Mouse (Mus musculus) forebrain, embryonic 16.5 days (tissue): Measurements from ENCODE around the gene Pald1. TPM values are rescaled to one million over a fixed set of nuclear protein-coding genes. Genes with fewer than 3 reads are reported as not detected.

Experiments
- ATAC-seq: fragments of 200-750 bp; cut with Nextera tagmentation; 2 replicates; pipeline ENCODE4 v1.8.0; 2017; ENCODE audit warnings: mild to moderate bottlenecking, moderate library complexity
- H3K27ac ChIP-seq: fragments of 300-500 bp; sonication (generic); 2 replicates; pipeline ENCODE4 v1.5.1; 2014; ENCODE audit warnings: low read length, control low read depth
- H3K27me3 ChIP-seq: fragments of 300-500 bp; sonication (generic); replicated peaks from 2 replicates; pipeline ENCODE4 v1.6.1; 2014; ENCODE audit warnings: low read length; ENCODE audit not compliant: control insufficient read depth, insufficient read depth
- H3K36me3 ChIP-seq: fragments of 300-500 bp; sonication (generic); 2 replicates; pipeline ENCODE4 v1.6.1; 2014; ENCODE audit not compliant: control insufficient read depth, insufficient read depth
- H3K4me1 ChIP-seq: fragments of 300-500 bp; sonication (generic); replicated peaks from 2 replicates; pipeline ENCODE4 v1.6.1; 2014; ENCODE audit warnings: low read length; ENCODE audit not compliant: control insufficient read depth, insufficient read depth
- H3K4me2 ChIP-seq: fragments of 300-500 bp; sonication (generic); 2 replicates; pipeline ENCODE4 v1.6.1; 2014; ENCODE audit warnings: mild to moderate bottlenecking, low read length, control low read depth
- H3K4me3 ChIP-seq: fragments of 300-500 bp; sonication (generic); replicated peaks from 2 replicates; pipeline ENCODE4 v1.5.1; 2014; ENCODE audit warnings: mild to moderate bottlenecking, low read length, control low read depth
- H3K9ac ChIP-seq: fragments of 300-500 bp; sonication (generic); replicated peaks from 2 replicates; pipeline ENCODE4 v1.6.1; 2014; ENCODE audit warnings: low read depth, low read length, control low read depth
- H3K9me3 ChIP-seq: fragments of 300-500 bp; sonication (generic); 2 replicates; pipeline ENCODE4 v1.6.1; 2016; ENCODE audit warnings: low read length; ENCODE audit not compliant: control insufficient read depth
- WGBS: fragments of 180-500 bp; shearing (Covaris S2); extraction: QIAGEN DNeasy Blood & Tissue Kit; methylation state at CpG from one replicate; pipeline ENCODE4 v1.1.7; 2014; 5-methylcytosine and 5-hydroxymethylcytosine counted together
- polyA plus RNA-seq: library from polyadenylated mRNA; unstranded; fragments of >200 nt; fragmentation: Nextera tagmentation; extraction: Ambion mirVana; gene quantifications from 2 replicates; pipeline ENCODE4 v1.2.1, GENCODE M21; 2015

Pald1 gene
- polyA plus RNA-seq, 1 experiment from 2014 or later: 17.1 TPM

GRCm38 (mm10) chr10:61422861-61423260 is 39.5 kb upstream of the Pald1 start:
- ATAC-seq: no peak

GRCm38 (mm10) chr10:61420011-61420410 is 36.7 kb upstream of the Pald1 start:
- H3K4me3 ChIP-seq: no peak overlapping the region
- H3K27me3 ChIP-seq: peaks cover 32% of the 10 kb centered on the region
- no peaks in the 10 kb centered on the region for H3K9me3 ChIP-seq
- H3K36me3 ChIP-seq: no peaks in the 10 kb centered on the region
- H3K4me1 ChIP-seq: peaks cover 16% of the 10 kb centered on the region
- 70% methylated on average over 4 of the region's 4 CpGs for WGBS
- ATAC-seq: no peak
- H3K27ac ChIP-seq: no peak overlapping the region
- no peak overlapping the region for H3K9ac ChIP-seq
- no peak overlapping the region for H3K4me2 ChIP-seq

More at GRCm38 (mm10) chr10:61422861-61423260, 39.5 kb upstream of the Pald1 start:
- WGBS: 91% methylated on average over 12 of the region's 12 CpGs
- H3K36me3 ChIP-seq: no peaks in the 10 kb centered on the region
- H3K9me3 ChIP-seq: no peaks in the 10 kb centered on the region
- H3K4me2 ChIP-seq: no peak overlapping the region
- H3K9ac ChIP-seq: no peak overlapping the region
- no peak overlapping the region for H3K27ac ChIP-seq
- H3K4me3 ChIP-seq: no peak overlapping the region
- H3K4me1 ChIP-seq: peaks cover 14% of the 10 kb centered on the region
- peaks cover 25% of the 10 kb centered on the region for H3K27me3 ChIP-seq

DNA sequence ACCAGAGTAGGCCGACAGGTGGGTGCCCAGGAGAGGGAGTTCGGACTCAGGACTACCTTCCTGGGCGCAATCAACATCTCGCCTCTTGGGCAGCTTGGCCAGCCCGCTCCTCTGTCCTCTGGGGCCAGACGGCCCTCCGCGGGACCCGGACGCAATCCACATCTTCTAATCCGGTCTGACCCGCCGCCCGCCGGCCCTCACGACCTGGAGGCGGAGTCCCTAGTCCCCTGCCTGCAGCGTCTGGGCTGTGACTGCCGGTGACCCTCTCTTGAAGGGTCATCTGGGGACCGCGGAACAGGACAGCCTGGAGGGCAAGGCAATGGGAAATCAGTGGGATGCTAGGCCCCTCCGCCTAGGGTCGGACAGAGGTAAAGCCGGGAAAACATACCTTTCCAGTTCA is 35.8 kb upstream of the Pald1 start:
- Histone ChIP-seq H3K4me1 (peaks cover 11% of the 10 kb centered on the region), H3K27me3 (peaks cover 32% of the 10 kb centered on the region), H3K27ac (no peak overlapping the region), H3K36me3 (no peaks in the 10 kb centered on the region), H3K9ac (no peak overlapping the region), H3K9me3 (no peaks in the 10 kb centered on the region), H3K4me2 (no peak overlapping the region), H3K4me3 (no peak overlapping the region)
- no peak for ATAC-seq
- WGBS: 4% methylated on average over 24 of the region's 24 CpGs

GRCm38 (mm10) chr10:61418131-61418900 is 35.0 kb upstream of the Pald1 start:
- Histone ChIP-seq H3K4me3 (peak overlapping the region; percentile 49), H3K36me3 (no peaks in the 10 kb centered on the region), H3K9ac (peak overlapping the region; percentile 59), H3K27me3 (peaks cover 32% of the 10 kb centered on the region), H3K9me3 (no peaks in the 10 kb centered on the region), H3K4me2 (peak overlapping the region; percentile 87), H3K27ac (no peak overlapping the region), H3K4me1 (peaks cover 11% of the 10 kb centered on the region)
- peak; percentile 43 for ATAC-seq
- WGBS: 3% methylated on average over 49 of the region's 50 CpGs

- peak within 1 kb of the TSS; percentile 59 for H3K9ac ChIP-seq
- peaks cover 32% of the 10 kb centered on the region for H3K27me3 ChIP-seq
- peaks cover 11% of the 10 kb centered on the region for H3K4me1 ChIP-seq
- 36% methylated on average over 10 of the region's 10 CpGs for WGBS
- no peaks in the 10 kb centered on the region for H3K36me3 ChIP-seq
- H3K27ac ChIP-seq: no peak within 1 kb of the TSS
- ATAC-seq: peak; percentile 26; the same call in 1 of the 2 replicates
- peak within 1 kb of the TSS; percentile 49 for H3K4me3 ChIP-seq
- H3K9me3 ChIP-seq: no peaks in the 10 kb centered on the region
- peak within 1 kb of the TSS; percentile 87 for H3K4me2 ChIP-seq
These were observed 34.3 kb upstream of the Pald1 start, which contains the start of gene Nodal for GRCm38 (mm10) chr10:61417672-61418071. Gene Nodal (plus strand): TSS chr10:61417972.

- Histone ChIP-seq H3K4me2 (no peak overlapping the region), H3K27me3 (peaks cover 32% of the 10 kb centered on the region), H3K4me3 (no peak overlapping the region), H3K27ac (no peak overlapping the region), H3K36me3 (no peaks in the 10 kb centered on the region), H3K4me1 (peaks cover 11% of the 10 kb centered on the region), H3K9ac (no peak overlapping the region), H3K9me3 (no peaks in the 10 kb centered on the region)
- 45% methylated on average over 2 of the region's 2 CpGs for WGBS
- ATAC-seq: no peak
These were observed 33.7 kb upstream of the Pald1 start for GRCm38 (mm10) chr10:61417046-61417445.

DNA sequence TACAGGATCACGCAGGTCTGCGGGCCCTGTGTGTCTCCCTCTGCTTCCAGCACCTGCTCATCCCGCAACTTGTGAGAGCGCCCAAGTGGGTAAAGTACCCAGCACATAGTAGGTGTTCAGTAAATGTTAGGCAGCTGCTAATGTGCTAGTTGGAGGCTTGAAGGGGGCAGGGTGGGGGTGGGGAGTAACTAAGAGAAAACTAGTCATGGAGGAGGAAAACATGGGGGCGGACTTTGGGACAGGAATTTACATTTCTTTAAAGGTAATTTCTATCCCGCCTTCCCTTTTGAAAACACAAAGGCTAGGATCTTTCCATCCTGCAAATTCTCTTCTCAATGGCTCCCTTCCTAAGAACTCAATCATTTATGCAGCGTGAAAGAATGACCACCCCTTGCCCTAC is 33.2 kb upstream of the Pald1 start:
- H3K27ac ChIP-seq: no peak overlapping the region
- H3K36me3 ChIP-seq: no peaks in the 10 kb centered on the region
- H3K4me3 ChIP-seq: no peak overlapping the region
- H3K4me1 ChIP-seq: peaks cover 11% of the 10 kb centered on the region
- ATAC-seq: no peak
- H3K9ac ChIP-seq: no peak overlapping the region
- peaks cover 32% of the 10 kb centered on the region for H3K27me3 ChIP-seq
- WGBS: 39% methylated on average over 7 of the region's 7 CpGs
- no peaks in the 10 kb centered on the region for H3K9me3 ChIP-seq
- no peak overlapping the region for H3K4me2 ChIP-seq

DNA sequence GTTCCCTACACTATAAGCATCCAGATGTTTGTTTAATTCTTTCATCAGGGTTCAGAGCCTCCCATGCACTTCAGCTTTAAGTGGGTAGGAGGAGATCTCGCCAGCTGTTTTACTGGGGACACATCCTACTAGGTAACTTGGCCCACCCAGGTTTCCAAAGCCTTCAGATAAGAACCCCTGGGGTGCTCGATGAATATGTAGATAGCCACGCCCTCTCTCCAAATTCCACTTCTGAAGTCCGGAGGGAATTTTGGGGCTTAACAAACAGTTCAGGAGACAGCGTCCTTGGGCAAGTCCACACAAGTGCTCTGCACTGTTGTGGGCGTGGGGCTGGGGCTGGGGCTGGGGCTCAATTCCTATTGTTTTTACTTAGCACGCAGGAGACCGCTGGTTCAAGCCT is 32.6 kb upstream of the Pald1 start:
- H3K9ac ChIP-seq: no peak overlapping the region
- H3K27me3 ChIP-seq: peaks cover 32% of the 10 kb centered on the region
- H3K4me1 ChIP-seq: peaks cover 11% of the 10 kb centered on the region
- WGBS: 26% methylated on average over 8 of the region's 8 CpGs
- no peaks in the 10 kb centered on the region for H3K9me3 ChIP-seq
- no peak overlapping the region for H3K27ac ChIP-seq
- no peaks in the 10 kb centered on the region for H3K36me3 ChIP-seq
- ATAC-seq: no peak
- H3K4me3 ChIP-seq: no peak overlapping the region
- no peak overlapping the region for H3K4me2 ChIP-seq

DNA sequence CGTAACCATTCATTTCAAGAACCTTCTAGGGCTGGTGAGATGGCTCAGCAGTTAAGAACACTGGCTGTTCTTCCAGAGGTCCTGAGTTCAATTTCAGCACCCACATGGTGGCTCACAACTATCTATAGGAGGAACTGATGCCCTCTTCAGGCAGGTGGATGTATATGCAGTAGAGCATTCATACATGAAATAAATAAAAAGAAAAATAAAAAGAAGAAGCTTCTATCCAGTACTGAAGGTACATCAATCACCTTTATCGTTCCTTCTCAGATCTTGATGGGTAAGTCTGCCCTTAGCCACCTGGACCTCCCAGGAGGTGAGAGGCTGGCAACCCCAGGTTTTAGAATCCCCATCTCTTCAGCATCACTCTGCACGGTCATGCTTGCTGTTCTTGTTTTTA is 31.9 kb upstream of the Pald1 start:
- 72% methylated on average over 3 of the region's 3 CpGs for WGBS
- Histone ChIP-seq H3K27me3 (peaks cover 29% of the 10 kb centered on the region), H3K36me3 (no peaks in the 10 kb centered on the region), H3K4me2 (no peak overlapping the region), H3K9ac (no peak overlapping the region), H3K27ac (no peak overlapping the region), H3K4me1 (peaks cover 11% of the 10 kb centered on the region), H3K9me3 (no peaks in the 10 kb centered on the region), H3K4me3 (no peak overlapping the region)
- ATAC-seq: no peak
